Mouse (Mus musculus) heart, embryonic 12.5 days (tissue): ENCODE measurements around the gene Nmur1. TPM values are rescaled to one million over a fixed set of nuclear protein-coding genes. Genes with fewer than 3 reads are reported as not detected.

Experiments used
- ATAC-seq: fragments of 200-750 bp; cut with Nextera tagmentation; 2 replicates; pipeline ENCODE4 v1.8.0; 2017; ENCODE audit warnings: moderate TSS enrichment, moderate library complexity; ENCODE audit not compliant: insufficient number of reproducible peaks, low FRiP score
- H3K27ac ChIP-seq: fragments of 300-500 bp; sonication (generic); 2 replicates; pipeline ENCODE4 v1.5.1; 2016; ENCODE audit warnings: mild to moderate bottlenecking, moderate library complexity; ENCODE audit not compliant: poor library complexity, severe bottlenecking
- H3K27me3 ChIP-seq: fragments of 300-500 bp; sonication (generic); replicated peaks from 2 replicates; pipeline ENCODE4 v1.6.1; 2016; ENCODE audit warnings: mild to moderate bottlenecking, moderate library complexity
- H3K36me3 ChIP-seq: fragments of 300-500 bp; sonication (generic); 2 replicates; pipeline ENCODE4 v1.6.1; 2016; ENCODE audit warnings: mild to moderate bottlenecking, moderate library complexity
- H3K4me1 ChIP-seq: fragments of 300-500 bp; sonication (generic); replicated peaks from 2 replicates; pipeline ENCODE4 v1.6.1; 2016; ENCODE audit warnings: mild to moderate bottlenecking
- H3K4me2 ChIP-seq: fragments of 300-500 bp; sonication (generic); 2 replicates; pipeline ENCODE4 v1.6.1; 2016; ENCODE audit warnings: mild to moderate bottlenecking, moderate library complexity
- H3K4me3 ChIP-seq: fragments of 300-500 bp; sonication (generic); 2 replicates; pipeline ENCODE4 v1.5.1; 2016; ENCODE audit warnings: mild to moderate bottlenecking
- H3K9ac ChIP-seq: fragments of 300-500 bp; sonication (generic); 2 replicates; pipeline ENCODE4 v1.6.1; 2016; ENCODE audit warnings: mild to moderate bottlenecking, moderate library complexity
- H3K9me3 ChIP-seq: fragments of 300-500 bp; sonication (generic); replicated peaks from 2 replicates; pipeline ENCODE4 v1.6.1; 2016; ENCODE audit warnings: mild to moderate bottlenecking, moderate library complexity
- WGBS: fragments of 180-500 bp; shearing (Covaris S2); methylation state at CpG from one replicate; pipeline ENCODE4 v1.1.7; 2016; 5-methylcytosine and 5-hydroxymethylcytosine counted together
- polyA plus RNA-seq: library from polyadenylated mRNA; unstranded; fragments of >200 nt; fragmentation: Nextera tagmentation; extraction: Ambion mirVana; gene quantifications from 2 replicates; pipeline ENCODE4 v1.2.1, GENCODE M21; 2016

Nmur1 gene
- polyA plus RNA-seq, 1 experiment from 2014 or later = not detected

DNA sequence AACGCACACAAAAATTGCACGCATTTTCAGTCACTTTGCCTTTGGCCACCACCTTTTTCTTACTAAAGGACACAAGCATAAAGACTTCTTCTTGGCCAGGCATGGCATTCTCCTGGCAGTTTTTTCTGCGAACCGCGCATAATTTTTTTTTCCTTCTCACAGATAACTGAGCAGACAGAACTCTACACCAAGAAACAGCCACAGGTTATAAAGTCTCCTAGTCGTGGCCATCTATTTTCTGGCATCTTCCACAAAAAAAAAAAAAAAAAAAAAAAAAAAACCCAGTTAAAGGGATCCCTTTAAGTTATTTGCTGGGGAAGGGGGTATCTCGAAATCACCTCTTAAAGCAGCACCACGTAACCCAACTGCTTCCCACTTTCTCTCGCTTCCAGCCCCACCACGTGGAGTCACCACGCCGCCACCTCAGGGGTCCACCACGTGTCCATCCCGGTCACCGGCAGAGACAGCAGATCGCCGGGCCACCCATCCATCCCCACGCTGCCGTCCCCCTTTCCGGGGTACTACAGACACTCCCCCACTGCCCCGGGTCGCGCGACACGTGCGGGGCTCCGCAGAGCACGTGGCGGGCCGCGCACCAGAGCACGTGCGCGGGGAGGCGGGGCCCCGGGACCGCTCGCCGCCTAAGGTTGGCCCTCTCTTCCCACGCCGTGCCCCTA, 67.7 kb downstream of the Nmur1 start:
- H3K27ac ChIP-seq = peak overlapping the region; percentile 96
- peak overlapping the region; percentile 85 for H3K4me2 ChIP-seq
- H3K9ac ChIP-seq = peak overlapping the region; percentile 87
- H3K4me1 ChIP-seq = peaks cover 19% of the 10 kb centered on the region
- peak overlapping the region; percentile 66 for H3K4me3 ChIP-seq
- no peaks in the 10 kb centered on the region for H3K27me3 ChIP-seq
- ATAC-seq = no peak
- H3K36me3 ChIP-seq = peaks cover 40% of the 10 kb centered on the region
- WGBS = under 1% methylated on average over 41 of the region's 41 CpGs
- H3K9me3 ChIP-seq = no peaks in the 10 kb centered on the region

GRCm38 (mm10) chr1:86354186-86354585, 71.8 kb downstream of the Nmur1 start:
- no peaks in the 10 kb centered on the region for H3K27me3 ChIP-seq
- peaks cover 79% of the 10 kb centered on the region for H3K36me3 ChIP-seq
- H3K27ac ChIP-seq = no peak overlapping the region
- H3K4me1 ChIP-seq = peaks cover 11% of the 10 kb centered on the region
- 83% methylated on average over 2 of the region's 2 CpGs for WGBS
- no peak overlapping the region for H3K9ac ChIP-seq
- no peak overlapping the region for H3K4me3 ChIP-seq
- no peak for ATAC-seq
- H3K9me3 ChIP-seq = no peaks in the 10 kb centered on the region
- H3K4me2 ChIP-seq = no peak overlapping the region

DNA sequence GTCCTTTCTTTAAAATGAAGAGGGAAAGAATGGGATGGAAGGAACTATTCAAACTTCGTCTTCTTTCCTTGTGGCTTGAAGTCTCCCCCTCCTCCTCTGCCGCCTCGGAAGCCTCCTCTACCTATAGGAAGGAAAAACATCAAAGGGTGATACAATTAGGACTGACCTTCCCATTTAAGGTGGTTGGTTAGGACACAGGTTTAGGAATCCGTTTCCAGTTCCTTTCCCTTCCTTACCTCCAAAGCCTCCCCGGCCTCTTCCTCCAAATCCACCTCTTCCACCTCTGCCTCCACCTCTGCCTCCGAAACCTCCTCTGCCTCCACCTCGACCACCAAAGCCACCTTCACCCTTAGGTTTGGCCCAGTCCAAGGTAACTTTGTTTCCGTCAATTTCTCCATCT, 75.5 kb downstream of the Nmur1 start:
- no peaks in the 10 kb centered on the region for H3K9me3 ChIP-seq
- no peak overlapping the region for H3K27ac ChIP-seq
- no peak overlapping the region for H3K4me3 ChIP-seq
- no peak overlapping the region for H3K9ac ChIP-seq
- 88% methylated on average over 8 of the region's 8 CpGs for WGBS
- no peak for ATAC-seq
- no peak overlapping the region for H3K4me2 ChIP-seq
- no peaks in the 10 kb centered on the region for H3K4me1 ChIP-seq
- H3K36me3 ChIP-seq = peaks cover 84% of the 10 kb centered on the region
- H3K27me3 ChIP-seq = no peaks in the 10 kb centered on the region

GRCm38 (mm10) chr1:86349696-86350095, 76.3 kb downstream of the Nmur1 start:
- 90% methylated on average over 1 of the region's 1 CpGs for WGBS
- no peaks in the 10 kb centered on the region for H3K4me1 ChIP-seq
- no peak overlapping the region for H3K9ac ChIP-seq

GRCm38 (mm10) chr1:86349201-86349600, 76.8 kb downstream of the Nmur1 start:
- no peak overlapping the region for H3K9ac ChIP-seq
- H3K27ac ChIP-seq = no peak overlapping the region
- H3K4me1 ChIP-seq = no peaks in the 10 kb centered on the region
- H3K9me3 ChIP-seq = no peaks in the 10 kb centered on the region
- WGBS = 95% methylated on average over 3 of the region's 3 CpGs
- H3K27me3 ChIP-seq = no peaks in the 10 kb centered on the region
- peaks cover 72% of the 10 kb centered on the region for H3K36me3 ChIP-seq
- no peak for ATAC-seq
- H3K4me2 ChIP-seq = no peak overlapping the region
- no peak overlapping the region for H3K4me3 ChIP-seq

More at GRCm38 (mm10) chr1:86349696-86350095, 76.3 kb downstream of the Nmur1 start:
- H3K9me3 ChIP-seq = no peaks in the 10 kb centered on the region
- no peak overlapping the region for H3K27ac ChIP-seq
- no peak overlapping the region for H3K4me3 ChIP-seq
- ATAC-seq = no peak
- peaks cover 77% of the 10 kb centered on the region for H3K36me3 ChIP-seq
- no peaks in the 10 kb centered on the region for H3K27me3 ChIP-seq
- no peak overlapping the region for H3K4me2 ChIP-seq

- H3K4me3 ChIP-seq = no peak overlapping the region
- WGBS = 78% methylated on average over 4 of the region's 4 CpGs
- H3K36me3 ChIP-seq = peaks cover 68% of the 10 kb centered on the region
Observed at GRCm38 (mm10) chr1:86348801-86349200, 77.2 kb downstream of the Nmur1 start.

GRCm38 (mm10) chr1:86348083-86348482, 77.9 kb downstream of the Nmur1 start:
- Histone ChIP-seq H3K9me3 (no peaks in the 10 kb centered on the region), H3K27me3 (no peaks in the 10 kb centered on the region), H3K4me3 (no peak overlapping the region), H3K4me2 (no peak overlapping the region), H3K27ac (no peak overlapping the region), H3K36me3 (peaks cover 60% of the 10 kb centered on the region), H3K9ac (no peak overlapping the region), H3K4me1 (no peaks in the 10 kb centered on the region)
- ATAC-seq = no peak
- 57% methylated on average over 1 of the region's 1 CpGs for WGBS

More at GRCm38 (mm10) chr1:86348801-86349200, 77.2 kb downstream of the Nmur1 start:
- H3K4me1 ChIP-seq = no peaks in the 10 kb centered on the region
- no peaks in the 10 kb centered on the region for H3K9me3 ChIP-seq
- no peak for ATAC-seq
- H3K27me3 ChIP-seq = no peaks in the 10 kb centered on the region
- no peak overlapping the region for H3K27ac ChIP-seq
- no peak overlapping the region for H3K9ac ChIP-seq
- no peak overlapping the region for H3K4me2 ChIP-seq

- 60% methylated on average over 1 of the region's 1 CpGs for WGBS
- Histone ChIP-seq H3K4me2 (no peak overlapping the region), H3K4me3 (no peak overlapping the region), H3K36me3 (peaks cover 58% of the 10 kb centered on the region), H3K9me3 (no peaks in the 10 kb centered on the region), H3K27me3 (no peaks in the 10 kb centered on the region), H3K27ac (no peak overlapping the region), H3K9ac (no peak overlapping the region), H3K4me1 (no peaks in the 10 kb centered on the region)
- no peak for ATAC-seq
Observed at GRCm38 (mm10) chr1:86347716-86348045, 78.3 kb downstream of the Nmur1 start.

DNA sequence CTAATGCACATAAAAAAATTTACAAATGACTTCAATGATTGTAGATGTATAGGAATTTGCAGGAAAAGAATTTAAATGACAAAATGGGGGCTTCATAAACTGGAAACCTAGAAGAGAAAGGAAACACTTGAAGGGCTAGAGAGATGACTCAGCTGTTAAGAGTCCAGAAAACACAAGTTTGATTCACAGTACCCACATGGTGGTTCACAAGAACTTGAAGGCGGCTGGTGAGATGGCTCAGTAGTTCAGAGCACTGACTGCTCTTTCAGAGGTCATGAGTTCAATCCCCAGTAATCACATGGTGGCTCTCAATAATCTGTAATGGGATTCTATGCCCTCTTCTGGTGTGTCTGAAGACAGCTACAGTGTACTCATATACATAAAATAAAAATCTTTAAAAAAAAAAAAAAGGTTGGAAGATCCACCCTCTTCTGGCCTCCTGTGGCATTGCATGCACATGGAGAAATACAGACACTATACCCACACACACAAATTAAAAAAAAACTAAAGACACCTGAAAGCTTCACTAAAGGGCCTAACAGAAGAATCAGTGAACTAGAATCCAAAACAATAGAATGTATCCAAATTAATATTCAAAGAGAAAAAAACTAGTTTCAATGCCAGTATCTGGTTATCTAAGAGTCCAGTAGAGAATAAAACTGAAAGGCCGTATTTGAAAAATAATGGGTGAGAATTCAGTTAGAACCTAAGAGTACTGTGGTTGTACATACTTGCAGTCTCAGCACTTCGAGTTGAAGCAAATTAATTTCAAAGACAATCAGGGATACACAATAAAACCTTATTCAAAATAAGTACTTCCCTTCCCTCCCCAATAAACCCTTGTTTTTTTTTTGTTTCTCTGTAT, 78.9 kb downstream of the Nmur1 start:
- Histone ChIP-seq H3K9me3 (no peaks in the 10 kb centered on the region), H3K36me3 (peaks cover 54% of the 10 kb centered on the region), H3K9ac (no peak overlapping the region), H3K4me3 (no peak overlapping the region), H3K27ac (no peak overlapping the region), H3K27me3 (no peaks in the 10 kb centered on the region), H3K4me1 (no peaks in the 10 kb centered on the region), H3K4me2 (no peak overlapping the region)
- ATAC-seq = no peak
- 88% methylated on average over 3 of the region's 3 CpGs for WGBS

GRCm38 (mm10) chr1:86345956-86346355, 80.1 kb downstream of the Nmur1 start:
- Histone ChIP-seq H3K9ac (no peak overlapping the region), H3K9me3 (no peaks in the 10 kb centered on the region), H3K4me1 (no peaks in the 10 kb centered on the region), H3K36me3 (peaks cover 42% of the 10 kb centered on the region), H3K4me3 (no peak overlapping the region), H3K27me3 (no peaks in the 10 kb centered on the region), H3K27ac (no peak overlapping the region), H3K4me2 (no peak overlapping the region)
- ATAC-seq = no peak
- WGBS = 91% methylated on average over 4 of the region's 4 CpGs

- WGBS = 86% methylated on average over 4 of the region's 4 CpGs
- H3K27ac ChIP-seq = no peak overlapping the region
- H3K36me3 ChIP-seq = peaks cover 34% of the 10 kb centered on the region
- no peaks in the 10 kb centered on the region for H3K4me1 ChIP-seq
- H3K27me3 ChIP-seq = no peaks in the 10 kb centered on the region
- H3K9ac ChIP-seq = no peak overlapping the region
- no peaks in the 10 kb centered on the region for H3K9me3 ChIP-seq
- no peak overlapping the region for H3K4me2 ChIP-seq
- ATAC-seq = no peak
- H3K4me3 ChIP-seq = no peak overlapping the region
Observed at GRCm38 (mm10) chr1:86345069-86345468, 81.0 kb downstream of the Nmur1 start.
